Mouse (Mus musculus) ES-E14 (cell line): ENCODE data around the gene Capn5. TPM values are rescaled to one million over a fixed set of nuclear protein-coding genes. Genes with fewer than 3 reads are reported as not detected.
A peak's percentile ranks its signal among the peaks of the same experiment; 100 is the strongest.

Source experiments
- DNase-seq: peaks from one replicate; pipeline ENCODE4 v3.0.0-alpha.2; 2013; ENCODE audit warnings: low read depth, low spot score
- H3K27ac ChIP-seq: 2 replicates; pipeline ENCODE4 v1.5.1; 2012; ENCODE audit warnings: low read depth, mild to moderate bottlenecking, low read length, moderate library complexity, mixed read lengths; ENCODE audit not compliant: poor library complexity, insufficient read depth, severe bottlenecking
- H3K36me3 ChIP-seq: 2 replicates; pipeline ENCODE4 v1.6.1; 2012; ENCODE audit warnings: mild to moderate bottlenecking, low read length, moderate library complexity, mixed read lengths; ENCODE audit not compliant: control insufficient read depth, poor library complexity, insufficient read depth, severe bottlenecking
- H3K4me1 ChIP-seq, 2 experiments: fragments of 150-350 bp in 1 of 2; sonication (generic) in 1 of 2; 2 replicates each; pipeline ENCODE4 v1.6.1; 2012; ENCODE audit warnings: low read length in 2 of 2, mild to moderate bottlenecking in 1 of 2, mixed read lengths in 1 of 2; ENCODE audit not compliant: control insufficient read depth in 2 of 2, insufficient read depth in 2 of 2, poor library complexity in 1 of 2
- H3K4me3 ChIP-seq, 2 experiments: fragments of 150-350 bp in 1 of 2; sonication (generic) in 1 of 2; 2 replicates each; pipeline ENCODE4 v1.5.1; 2012; ENCODE audit warnings: low read length in 2 of 2, low read depth in 1 of 2, mild to moderate bottlenecking in 1 of 2, mixed read lengths in 1 of 2; ENCODE audit not compliant: insufficient read depth in 1 of 2, poor library complexity in 1 of 2, severe bottlenecking in 1 of 2
- H3K9ac ChIP-seq: 2 replicates; pipeline ENCODE4 v1.6.1; 2012; ENCODE audit warnings: low read depth, mild to moderate bottlenecking, low read length, mixed read lengths; ENCODE audit not compliant: poor library complexity, insufficient read depth, severe bottlenecking
- H3K9me3 ChIP-seq: fragments of 150-350 bp; sonication (generic); 2 replicates; pipeline ENCODE4 v1.6.1; 2012; ENCODE audit warnings: low read depth, mild to moderate bottlenecking, low read length; ENCODE audit not compliant: control insufficient read depth, insufficient read depth
- CHD2 ChIP-seq: IDR thresholded peaks from 2 replicates; pipeline ENCODE4 v1.6.1; 2014; ENCODE audit warnings: mild to moderate bottlenecking, low read depth, low read length, inconsistent platforms
- HCFC1 ChIP-seq: IDR thresholded peaks from 2 replicates; pipeline ENCODE4 v1.6.1; 2012; ENCODE audit warnings: low read length, inconsistent platforms, borderline replicate concordance; ENCODE audit not compliant: insufficient read depth
- MAFK ChIP-seq: IDR thresholded peaks from 2 replicates; pipeline ENCODE4 v1.6.1; 2014; ENCODE audit warnings: mild to moderate bottlenecking, low read depth, low read length, inconsistent platforms; ENCODE audit not compliant: insufficient read depth
- ZC3H11A ChIP-seq: IDR thresholded peaks from 2 replicates; pipeline ENCODE4 v1.6.1; 2012; ENCODE audit warnings: low read depth, mild to moderate bottlenecking, inconsistent platforms, low read length, borderline replicate concordance
- ZNF384 ChIP-seq: IDR thresholded peaks from 2 replicates; pipeline ENCODE4 v1.6.1; 2012; ENCODE audit warnings: low read depth, low read length, inconsistent platforms
- in situ Hi-C, 2 experiments: fragments of 600-800 bp; cut with MboI; formaldehyde crosslinking; loops; one replicate each; pipeline ENCODE4 v1.15.1; 2025; ENCODE audit warnings: low sequenced_read_pairs in 2 of 2, inconsistent platforms in 1 of 2; ENCODE audit not compliant: unreplicated experiment in 2 of 2
- total RNA-seq: library from RNA; depleted of rRNA; stranded (reverse); fragments of 300-350 nt; gene quantifications from 2 replicates; pipeline ENCODE4 v1.2.3, GENCODE M21; 2012

Gene Capn5
- total RNA-seq, 1 experiment = 5.0 TPM

GRCm38 (mm10) chr7:98106272-98106671 is 71.8 kb downstream of the Capn5 start:
- in situ Hi-C loops = no loop called here
- H3K36me3 ChIP-seq = no peaks in the 10 kb centered on the region
- H3K9me3 ChIP-seq = no peaks in the 10 kb centered on the region
- no peak overlapping the region for H3K27ac ChIP-seq
- H3K4me1 ChIP-seq = peaks cover 0 to 4% of the 10 kb centered on the region in 2 experiments; a peak in 2 of 4 replicates
- no peak overlapping the region for H3K9ac ChIP-seq
- TF ChIP-seq CHD2 (no peak), MAFK (no peak), ZC3H11A (no peak), HCFC1 (no peak), ZNF384 (no peak)
- no peak overlapping the region for H3K4me3 ChIP-seq
- no peak for DNase-seq

GRCm38 (mm10) chr7:98104481-98105435 is 73.3 kb downstream of the Capn5 start:
- no peak overlapping the region for H3K9ac ChIP-seq
- H3K4me3 ChIP-seq = no peak overlapping the region
- H3K27ac ChIP-seq = no peak overlapping the region
- no peaks in the 10 kb centered on the region for H3K9me3 ChIP-seq
- DNase-seq = no peak
- peaks cover 0 to 4% of the 10 kb centered on the region in 2 experiments; a peak in 1 of 4 replicates for H3K4me1 ChIP-seq
- no peaks in the 10 kb centered on the region for H3K36me3 ChIP-seq
- in situ Hi-C loops = no loop called here
- no peak for TF ChIP-seq CHD2
- TF ChIP-seq HCFC1 = no peak
- TF ChIP-seq MAFK = no peak

- DNase-seq = no peak
- H3K4me3 ChIP-seq = no peak overlapping the region
- H3K4me1 ChIP-seq = peaks cover 0 to 4% of the 10 kb centered on the region in 2 experiments; a peak in 1 of 4 replicates
- H3K27ac ChIP-seq = no peak overlapping the region
- no peak for TF ChIP-seq ZNF384
- TF ChIP-seq HCFC1 = no peak
- H3K36me3 ChIP-seq = no peaks in the 10 kb centered on the region
- no peaks in the 10 kb centered on the region for H3K9me3 ChIP-seq
- H3K9ac ChIP-seq = no peak overlapping the region
- in situ Hi-C loops = no loop called here
Observed at GRCm38 (mm10) chr7:98103942-98104292, 74.2 kb downstream of the Capn5 start.

GRCm38 (mm10) chr7:98103002-98103941 is 74.8 kb downstream of the Capn5 start:
- in situ Hi-C loops = no loop called here
- TF ChIP-seq MAFK (no peak), CHD2 (no peak), ZNF384 (no peak), HCFC1 (no peak), ZC3H11A (no peak)

More at GRCm38 (mm10) chr7:98103002-98103941, 74.8 kb downstream of the Capn5 start:
- Histone ChIP-seq H3K9me3 (no peaks in the 10 kb centered on the region), H3K4me3 (0 out of 4 replicates have a peak overlapping the region, but pooled peaks of 1 of the 2 experiments have one; percentile 15), H3K4me1 (peaks cover 0 to 4% of the 10 kb centered on the region in 2 experiments; a peak in 1 of 4 replicates), H3K27ac (no peak overlapping the region), H3K36me3 (no peaks in the 10 kb centered on the region), H3K9ac (no peak overlapping the region)
- DNase-seq = peak; percentile 47
